Mouse (Mus musculus) Patski (cell line): ENCODE data around the gene Sf3b1. TPM values are rescaled to one million over a fixed set of nuclear protein-coding genes. Genes with fewer than 3 reads are reported as not detected.
"Not testable (repeated sequence)": the region's sequence is repeated elsewhere in the genome, so short reads cannot be mapped to it uniquely, and the experiment has no call there.

Experiments used
- ATAC-seq: fragments of 100-300 bp; one replicate; pipeline ENCODE4 v1.8.0; 2021
- CTCF ChIA-PET: fragments of 350-600 bp; sonication (Branson Sonifier 250); formaldehyde crosslinking; loops from one replicate; lab custom pipeline; 2022; ENCODE audit warnings: inconsistent platforms; lab: Charles Lee
- POLR2A ChIA-PET: fragments of 350-600 bp; sonication (Branson Sonifier 250); formaldehyde crosslinking; loops from one replicate; lab custom pipeline; 2022; ENCODE audit warnings: antibody characterized with exemption, inconsistent platforms; lab: Charles Lee
- DNase-seq: peaks from one replicate; pipeline ENCODE4 v3.0.0-alpha.2; 2011; ENCODE audit warnings: low read depth, low spot score
- H3K27me3 ChIP-seq: fragments of 371-371 bp; one replicate; pipeline ENCODE4 v1.5.1; 2021
- CTCF ChIP-seq: fragments of 100-300 bp; IDR thresholded peaks from one replicate; pipeline ENCODE4 v1.5.1; 2021
- in situ Hi-C: fragments of 300-500 bp; cut with MboI; formaldehyde crosslinking; loops from 3 replicates; pipeline ENCODE4 v1.11.1; 2018; ENCODE audit warnings: low pct_unique_long_range_greater_than_20kb, mixed read lengths
- polyA plus RNA-seq: library from polyadenylated mRNA; unstranded; gene quantifications from one replicate; pipeline ENCODE4 v1.2.3, GENCODE M21; 2021

The Sf3b1 gene
- polyA plus RNA-seq, 1 experiment from 2014 or later: 147 TPM

DNA sequence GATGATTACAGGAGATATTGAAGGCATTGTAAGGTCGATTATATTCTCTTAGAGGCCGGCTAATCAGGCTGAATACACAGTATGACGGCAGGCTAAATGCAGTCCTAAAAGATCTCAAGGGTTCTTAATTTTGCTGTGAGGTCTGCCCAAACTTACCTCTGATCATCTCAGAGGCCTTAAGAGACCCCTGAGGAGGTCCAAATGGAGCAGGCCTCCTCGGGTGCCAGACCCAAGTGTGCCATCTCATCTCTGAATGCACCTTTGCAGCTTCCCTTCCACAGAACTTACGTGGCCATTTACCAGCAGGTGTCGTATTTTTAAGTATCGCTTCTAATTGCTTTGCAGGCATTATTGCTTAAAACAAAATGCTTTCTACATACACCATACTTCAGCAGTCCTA lies 43.1 kb downstream of the Sf3b1 start:
- ATAC-seq (no peak), DNase-seq (no peak)
- POLR2A ChIA-PET: no interaction called here
- H3K27me3 ChIP-seq: no peaks in the 10 kb centered on the region
- TF ChIP-seq CTCF: no peak
- in situ Hi-C loops: loop anchor here (5.0 kb wide), 1 partner anchor 317 kb away; no protein-coding TSS in a partner anchor
- CTCF ChIA-PET: interaction anchor here (0.9 to 1.4 kb wide), 6 partner anchors 10 to 323 kb away, joined by 3 to 5 read pairs (median 4); partner anchors contain the start of gene Ankrd44

GRCm38 (mm10) chr1:54983339-54983738 lies 43.9 kb downstream of the Sf3b1 start:
- in situ Hi-C loops: loop anchor here (5.0 kb wide), 1 partner anchor 316 kb away; no protein-coding TSS in a partner anchor
- peak; percentile 73 for ATAC-seq
- H3K27me3 ChIP-seq: no peaks in the 10 kb centered on the region
- TF ChIP-seq CTCF: peak; percentile 61
- ChIA-PET CTCF (interaction anchor here (0.7 to 2.0 kb wide), 9 partner anchors 9 to 322 kb away, joined by 3 to 5 read pairs (median 4); partner anchors contain the start of gene Ankrd44), POLR2A (no interaction called here)
- no peak for DNase-seq

- ChIA-PET CTCF (interaction anchor here (1.1 to 2.0 kb wide), 3 partner anchors 8 to 317 kb away, joined by 5 read pairs; no protein-coding TSS in a partner anchor), POLR2A (no interaction called here)
- in situ Hi-C loops: loop anchor here (5.0 kb wide), 1 partner anchor 315 kb away; no protein-coding TSS in a partner anchor
- TF ChIP-seq CTCF: no peak
- no peaks in the 10 kb centered on the region for H3K27me3 ChIP-seq
- DNase-seq (no peak), ATAC-seq (no peak)
These were observed 44.6 kb downstream of the Sf3b1 start for GRCm38 (mm10) chr1:54982636-54983035.

DNA sequence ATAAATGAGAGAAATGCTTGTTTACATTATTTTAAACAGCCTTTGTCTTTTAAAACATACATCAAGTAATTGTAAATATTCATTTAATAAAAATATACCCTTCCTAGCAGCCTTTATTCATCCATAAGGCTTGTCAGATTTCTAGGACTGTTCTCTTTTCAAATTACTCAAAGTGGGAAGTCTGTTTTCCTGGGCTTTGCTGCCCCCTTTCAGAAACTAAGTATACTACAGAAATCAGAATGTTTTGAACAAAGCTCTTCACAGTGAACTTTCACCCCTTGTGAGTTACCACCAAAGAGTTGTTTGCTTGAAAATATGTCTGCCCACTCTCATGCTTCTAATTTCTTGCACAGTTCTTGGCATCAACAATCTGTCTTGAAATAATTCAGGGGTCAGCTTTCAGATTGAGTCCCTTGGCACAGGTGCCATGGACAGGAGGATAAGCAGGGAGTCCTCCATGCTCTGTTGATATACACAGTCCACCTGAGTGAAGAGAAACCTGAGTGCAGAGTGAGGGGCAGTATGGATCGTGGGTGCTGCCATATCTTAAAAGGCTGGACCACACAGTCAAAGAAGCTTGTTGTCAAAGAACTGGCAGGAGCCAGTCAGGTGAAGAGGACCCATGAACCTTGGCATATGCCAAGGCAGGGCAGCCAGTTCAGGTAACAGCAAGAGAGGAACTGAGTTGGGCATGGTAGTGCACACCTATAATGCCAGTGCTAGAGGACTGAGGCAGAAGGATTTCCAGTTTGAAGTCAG lies 47.9 kb downstream of the Sf3b1 start:
- TF ChIP-seq CTCF: peak; percentile 46
- ATAC-seq (no peak), DNase-seq (no peak)
- H3K27me3 ChIP-seq: no peaks in the 10 kb centered on the region
- ChIA-PET CTCF (interaction anchor here (0.8 to 1.6 kb wide), 7 partner anchors 11 to 326 kb away, joined by 3 to 8 read pairs (median 4); no protein-coding TSS in a partner anchor), POLR2A (interaction anchor here (0.6 kb wide), 1 partner anchor 8 kb away, joined by 4 read pairs; no protein-coding TSS in a partner anchor)
- in situ Hi-C loops: loop anchor here (5.0 kb wide), 1 partner anchor 147 kb away; no protein-coding TSS in a partner anchor

DNA sequence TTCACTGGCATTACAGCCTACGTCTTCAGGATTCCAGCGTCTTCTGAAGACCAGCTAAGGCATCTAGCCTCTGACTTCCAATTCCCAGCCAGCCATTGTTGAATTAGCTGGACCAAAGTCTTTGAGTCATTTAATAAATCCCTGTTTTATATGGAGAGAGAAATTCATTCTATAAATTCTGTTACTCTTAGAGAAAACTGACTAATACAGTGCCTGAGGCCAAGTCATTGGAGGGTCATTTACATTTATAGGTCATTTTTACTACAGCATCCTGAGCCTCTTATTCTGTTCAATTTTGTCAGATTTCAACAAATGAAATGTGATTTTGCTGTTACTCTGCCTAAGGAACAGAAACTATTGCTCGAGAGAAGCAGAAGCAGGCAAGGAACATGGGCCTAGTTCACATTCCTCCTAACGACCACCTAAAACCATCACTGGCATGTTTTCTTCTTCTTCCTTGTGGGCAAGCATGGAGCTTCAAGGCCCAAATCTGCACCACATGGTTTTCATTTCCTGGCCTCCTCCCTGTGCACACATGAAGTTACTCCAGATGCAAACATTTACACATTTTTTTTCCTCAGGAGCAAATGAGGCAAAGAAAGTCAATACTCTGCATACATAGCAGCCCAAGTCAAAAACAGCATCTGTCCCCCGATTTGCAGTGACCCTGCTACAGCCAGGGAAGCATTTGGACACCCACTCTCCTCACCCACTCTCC lies 55.4 kb downstream of the Sf3b1 start:
- in situ Hi-C loops: no loop called here
- ATAC-seq: no peak
- ChIA-PET CTCF (no interaction called here), POLR2A (no interaction called here)
- no peak for TF ChIP-seq CTCF
- no peak for DNase-seq
- no peaks in the 10 kb centered on the region for H3K27me3 ChIP-seq

- DNase-seq: no peak
- CTCF ChIA-PET: no interaction called here
- POLR2A ChIA-PET: no interaction called here
- TF ChIP-seq CTCF: no peak
- ATAC-seq: no peak
- no peaks in the 10 kb centered on the region for H3K27me3 ChIP-seq
- in situ Hi-C loops: no loop called here
These were observed 60.4 kb downstream of the Sf3b1 start for GRCm38 (mm10) chr1:54966858-54967257.

- no peak for ATAC-seq
- no peaks in the 10 kb centered on the region for H3K27me3 ChIP-seq
- no peak for TF ChIP-seq CTCF
- no peak for DNase-seq
- CTCF ChIA-PET: interaction anchor here (1.0 kb wide), 1 partner anchor 10 kb away, joined by 3 read pairs; no protein-coding TSS in a partner anchor
- in situ Hi-C loops: no loop called here
- POLR2A ChIA-PET: no interaction called here
These were observed 61.9 kb downstream of the Sf3b1 start for GRCm38 (mm10) chr1:54965159-54965995.

GRCm38 (mm10) chr1:54961724-54962123 lies 65.6 kb downstream of the Sf3b1 start:
- no peaks in the 10 kb centered on the region for H3K27me3 ChIP-seq
- CTCF ChIA-PET: no interaction called here
- ATAC-seq: no peak
- POLR2A ChIA-PET: interaction anchor here (0.6 kb wide), 1 partner anchor 256 kb away, joined by 3 read pairs; no protein-coding TSS in a partner anchor
- no peak for DNase-seq
- in situ Hi-C loops: no loop called here
- no peak for TF ChIP-seq CTCF

DNA sequence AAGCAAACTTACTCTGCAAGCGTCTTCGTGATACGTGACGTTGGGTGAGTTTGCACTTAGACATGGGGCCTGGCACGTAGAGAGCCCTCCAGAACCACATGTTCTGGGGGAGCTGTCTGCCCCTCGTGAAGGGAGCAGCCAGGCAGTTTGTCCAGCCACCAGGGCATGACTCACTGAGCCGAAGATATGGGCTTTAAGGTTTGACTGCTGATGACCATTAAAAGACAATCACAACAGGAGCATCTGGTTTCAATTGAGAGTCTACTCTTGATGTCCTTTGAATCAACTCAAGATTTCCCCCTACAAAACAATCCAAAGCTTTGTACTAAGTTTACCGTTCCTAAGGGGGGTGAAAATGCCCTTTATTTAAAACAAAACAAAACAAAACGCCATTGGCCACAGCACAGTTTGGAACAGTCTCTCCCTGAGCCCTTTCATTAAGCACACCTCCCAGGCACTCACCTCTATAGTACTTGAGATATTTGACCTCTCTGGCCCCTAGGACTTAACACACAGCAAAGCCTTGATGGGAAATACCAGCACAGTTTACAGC lies 66.6 kb downstream of the Sf3b1 start:
- ATAC-seq (no peak), DNase-seq (no peak)
- H3K27me3 ChIP-seq: no peaks in the 10 kb centered on the region
- TF ChIP-seq CTCF: no peak
- in situ Hi-C loops: no loop called here
- ChIA-PET CTCF (interaction anchor here (1.0 kb wide), 1 partner anchor 17 kb away, joined by 3 read pairs; no protein-coding TSS in a partner anchor), POLR2A (no interaction called here)

DNA sequence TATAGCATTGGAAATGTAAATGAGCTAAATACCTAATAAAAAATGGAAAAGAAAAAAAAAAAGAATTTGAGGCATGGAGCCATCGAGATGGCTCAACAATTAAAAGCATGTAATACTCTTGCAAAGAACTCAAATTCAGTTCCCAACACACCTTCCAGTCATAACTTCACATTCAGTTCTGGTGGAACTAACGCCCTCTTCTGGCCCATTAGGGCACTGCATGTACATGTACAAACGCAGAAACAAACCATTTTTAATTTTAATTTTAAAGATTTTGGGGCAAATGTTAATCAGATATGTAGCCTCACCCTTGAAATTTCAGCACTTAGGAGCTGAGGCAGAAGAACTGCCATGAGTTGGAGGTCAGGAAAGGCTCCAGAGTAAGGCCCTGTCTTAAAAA lies 68.8 kb downstream of the Sf3b1 start:
- in situ Hi-C loops: no loop called here
- DNase-seq (no peak), ATAC-seq (no peak)
- CTCF ChIA-PET: no interaction called here
- no peaks in the 10 kb centered on the region for H3K27me3 ChIP-seq
- TF ChIP-seq CTCF: no peak
- POLR2A ChIA-PET: interaction anchor here (0.6 kb wide), 1 partner anchor 11 kb away, joined by 3 read pairs; no protein-coding TSS in a partner anchor

DNA sequence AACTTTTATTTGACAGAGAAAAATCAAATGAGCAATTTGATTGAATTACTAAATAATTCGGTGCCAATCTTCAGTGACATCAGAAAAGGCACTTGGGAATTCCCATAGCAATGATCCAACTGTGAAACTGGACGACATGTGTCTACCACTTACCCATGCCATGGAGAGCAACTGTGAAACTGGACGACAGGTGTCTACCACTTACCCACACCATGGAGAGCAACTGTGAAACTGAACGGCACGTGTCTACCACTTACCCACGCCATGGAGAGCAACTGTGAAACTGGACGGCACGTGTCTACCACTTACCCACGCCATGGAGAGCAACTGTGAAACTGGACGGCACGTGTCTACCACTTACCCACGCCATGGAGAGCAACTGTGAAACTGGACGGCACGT lies 70.3 kb downstream of the Sf3b1 start:
- H3K27me3 ChIP-seq, ATAC-seq, DNase-seq, CTCF ChIA-PET, in situ Hi-C loops, POLR2A ChIA-PET: not testable (repeated sequence)
